Mouse (Mus musculus): Measurements from ENCODE around the gene Cspg4. TPM values are rescaled to one million over a fixed set of nuclear protein-coding genes. Genes with fewer than 3 reads are reported as not detected.

Gene Cspg4
- total RNA-seq, 2 experiments from 2014 or later = 13.8 to 20.6 TPM

GRCm38 (mm10) chr9:56860486-56861269 is 4.2 kb upstream of the Cspg4 start:
- no peak for DNase-seq
- intact Hi-C loops (cut with DNase I; ENCODE audit: low total_unique reads) = no loop called here

GRCm38 (mm10) chr9:56862863-56863262 is 2.0 kb upstream of the Cspg4 start:
- DNase-seq = no peak
- intact Hi-C loops (cut with DNase I; ENCODE audit: low total_unique reads) = no loop called here

- DNase-seq = peak; percentile 56
- intact Hi-C loops (cut with DNase I; ENCODE audit: low total_unique reads) = no loop called here
Observed at GRCm38 (mm10) chr9:56864216-56864729, 560 bp upstream of the Cspg4 start, which contains the start of gene Odf3l1. TSS of gene Odf3l1 (minus strand) at chr9:56864679.

GRCm38 (mm10) chr9:56865673-56866400 is 1.0 kb downstream of the Cspg4 start:
- DNase-seq = no peak
- intact Hi-C loops (cut with DNase I; ENCODE audit: low total_unique reads) = no loop called here

- intact Hi-C loops (cut with DNase I; ENCODE audit: low total_unique reads) = no loop called here
- no peak for DNase-seq
Observed at GRCm38 (mm10) chr9:56866430-56866829, 1.6 kb downstream of the Cspg4 start.

- peak; percentile 47 for DNase-seq
- intact Hi-C loops (cut with DNase I; ENCODE audit: low total_unique reads) = no loop called here
Observed at GRCm38 (mm10) chr9:56868292-56868691, 3.5 kb downstream of the Cspg4 start.

- intact Hi-C loops (cut with DNase I; ENCODE audit: low total_unique reads) = no loop called here
- DNase-seq = no peak
Observed at GRCm38 (mm10) chr9:56869552-56869951, 4.7 kb downstream of the Cspg4 start.

- intact Hi-C loops (cut with DNase I; ENCODE audit: low total_unique reads) = no loop called here
- no peak for DNase-seq
Observed at GRCm38 (mm10) chr9:56870778-56871177, 5.9 kb downstream of the Cspg4 start.

- intact Hi-C loops (cut with DNase I; ENCODE audit: low total_unique reads) = no loop called here
Observed at GRCm38 (mm10) chr9:56871191-56871590, 6.4 kb downstream of the Cspg4 start.

GRCm38 (mm10) chr9:56872105-56872903 is 7.5 kb downstream of the Cspg4 start:
- no peak for DNase-seq
- intact Hi-C loops (cut with DNase I; ENCODE audit: low total_unique reads) = no loop called here

More at GRCm38 (mm10) chr9:56871191-56871590, 6.4 kb downstream of the Cspg4 start:
- DNase-seq = peak; percentile 74

- intact Hi-C loops (cut with DNase I; ENCODE audit: low total_unique reads) = no loop called here
- DNase-seq = no peak
Observed at GRCm38 (mm10) chr9:56873097-56873496, 8.3 kb downstream of the Cspg4 start.

GRCm38 (mm10) chr9:56876784-56877183 is 12.0 kb downstream of the Cspg4 start:
- intact Hi-C loops (cut with DNase I; ENCODE audit: low total_unique reads) = no loop called here
- peak; percentile 66 for DNase-seq

GRCm38 (mm10) chr9:56877284-56877683 is 12.5 kb downstream of the Cspg4 start:
- DNase-seq = no peak
- intact Hi-C loops (cut with DNase I; ENCODE audit: low total_unique reads) = no loop called here

GRCm38 (mm10) chr9:56880790-56881189 is 16.0 kb downstream of the Cspg4 start:
- DNase-seq = no peak
- intact Hi-C loops (cut with DNase I; ENCODE audit: low total_unique reads) = no loop called here

GRCm38 (mm10) chr9:56881539-56882082 is 16.8 kb downstream of the Cspg4 start:
- DNase-seq = no peak
- intact Hi-C loops (cut with DNase I; ENCODE audit: low total_unique reads) = no loop called here

- intact Hi-C loops (cut with DNase I; ENCODE audit: low total_unique reads) = no loop called here
- no peak for DNase-seq
Observed at GRCm38 (mm10) chr9:56882283-56882682, 17.4 kb downstream of the Cspg4 start.

- intact Hi-C loops (cut with DNase I; ENCODE audit: low total_unique reads) = no loop called here
- DNase-seq = peak; percentile 79
Observed at GRCm38 (mm10) chr9:56882818-56883217, 18.0 kb downstream of the Cspg4 start.

- DNase-seq = no peak
- intact Hi-C loops (cut with DNase I; ENCODE audit: low total_unique reads) = no loop called here
Observed at GRCm38 (mm10) chr9:56883470-56883869, 18.6 kb downstream of the Cspg4 start.

- intact Hi-C loops (cut with DNase I; ENCODE audit: low total_unique reads) = no loop called here
- DNase-seq = no peak
Observed at GRCm38 (mm10) chr9:56884328-56884727, 19.5 kb downstream of the Cspg4 start.

GRCm38 (mm10) chr9:56886113-56886512 is 21.3 kb downstream of the Cspg4 start:
- DNase-seq = no peak
- intact Hi-C loops (cut with DNase I; ENCODE audit: low total_unique reads) = no loop called here

Measured in gastrocnemius, postnatal 14 days (tissue).